Mouse (Mus musculus): ENCODE data around the gene Mindy4b-ps. TPM values are rescaled to one million over a fixed set of nuclear protein-coding genes. Genes with fewer than 3 reads are reported as not detected.

Gene Mindy4b-ps
- total RNA-seq, 2 experiments from 2014 or later, result 0.69 to 0.73 TPM

DNA sequence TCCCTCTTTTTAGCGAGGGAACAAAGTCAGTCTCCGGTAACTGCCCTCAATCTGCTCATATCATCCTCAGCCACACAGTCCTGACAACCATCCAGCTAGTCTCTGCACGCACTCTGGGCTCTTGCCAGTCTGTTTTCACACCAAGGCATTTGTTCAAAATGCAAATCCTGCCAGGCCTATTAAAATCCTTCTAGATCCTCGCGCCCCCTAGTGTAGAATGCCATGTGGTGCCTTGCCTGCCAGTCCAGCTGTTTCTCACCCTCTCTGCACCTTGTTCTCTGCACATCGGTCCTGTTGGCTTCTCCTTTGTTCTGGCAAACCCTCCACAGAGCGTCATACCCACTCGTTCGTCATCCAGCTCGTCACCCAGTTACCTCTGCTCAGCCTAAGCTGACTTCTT is 36.2 kb downstream of the Mindy4b-ps start:
- peak; percentile 75 to 81 for DNase-seq (ENCODE audit: low spot score in 2 of 2)

GRCm38 (mm10) chr3:58784219-58785092 is 37.7 kb downstream of the Mindy4b-ps start:
- peak in 1 of 2 experiments; percentile 20 for DNase-seq (ENCODE audit: low spot score in 2 of 2)

GRCm38 (mm10) chr3:58783602-58784218 is 38.4 kb downstream of the Mindy4b-ps start:
- no peak for DNase-seq (ENCODE audit: low spot score in 2 of 2)

GRCm38 (mm10) chr3:58756429-58756828 is 65.7 kb downstream of the Mindy4b-ps start:
- no peak for DNase-seq (ENCODE audit: low spot score in 2 of 2)

GRCm38 (mm10) chr3:58755769-58756168 is 66.3 kb downstream of the Mindy4b-ps start:
- DNase-seq (ENCODE audit: low spot score in 2 of 2), result no peak

DNA sequence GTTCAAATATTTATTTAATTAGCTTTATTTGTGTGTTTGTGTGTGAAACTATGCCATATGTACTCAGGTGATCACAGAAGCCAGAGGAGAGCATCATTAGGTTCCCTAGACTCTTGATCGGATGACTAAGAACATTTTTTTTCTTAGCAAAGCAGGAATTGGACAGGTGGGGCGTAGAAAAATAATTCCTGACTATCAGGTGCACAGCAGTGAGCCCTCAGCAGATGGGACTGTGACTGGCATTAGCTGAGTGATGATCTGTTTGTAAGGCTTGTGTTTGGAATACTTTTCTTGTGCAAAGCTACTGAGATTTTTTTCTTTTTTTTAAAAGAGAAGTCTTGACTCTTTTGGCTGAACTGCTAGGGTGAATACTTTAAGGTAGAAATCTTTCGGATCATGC is 67.8 kb downstream of the Mindy4b-ps start:
- DNase-seq (ENCODE audit: low spot score in 2 of 2), result no peak

DNA sequence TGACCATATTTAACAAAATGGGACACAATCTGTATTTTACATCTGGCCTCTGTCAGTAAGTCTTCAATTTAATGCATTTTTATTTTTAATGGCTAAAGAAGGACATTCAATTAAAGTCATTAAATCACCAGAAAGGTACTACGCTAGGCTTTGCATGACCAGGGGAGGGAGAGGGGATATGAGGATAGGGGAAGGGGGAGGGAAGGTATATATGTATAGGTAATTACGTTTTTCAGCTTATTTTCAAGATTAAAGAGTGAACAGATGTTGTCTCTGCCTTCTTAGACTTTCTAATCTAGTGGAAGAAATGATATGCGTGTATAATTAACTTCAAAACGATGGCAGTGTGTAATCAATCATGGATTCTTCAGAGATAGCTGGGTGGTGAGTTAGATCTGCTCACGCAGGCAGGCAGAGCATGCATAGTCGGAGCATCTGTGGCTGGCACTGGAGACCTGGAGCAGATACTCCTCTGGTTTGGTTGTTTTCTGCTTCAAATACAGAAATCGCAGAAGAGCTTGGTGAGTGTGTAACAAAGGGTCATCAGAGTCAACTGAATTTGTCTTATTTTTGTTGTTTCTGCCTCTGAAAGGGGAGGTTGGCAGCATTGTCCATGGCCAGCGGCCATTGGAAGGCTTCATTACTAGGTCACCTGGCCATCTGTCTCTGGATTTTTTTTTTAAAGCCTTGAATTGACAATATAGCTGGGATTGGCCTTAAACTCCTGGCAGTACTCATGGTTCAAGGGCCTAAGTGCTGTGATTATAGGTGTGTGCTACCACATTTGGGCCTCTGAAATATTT is 70.1 kb downstream of the Mindy4b-ps start:
- no peak for DNase-seq (ENCODE audit: low spot score in 2 of 2)

DNA sequence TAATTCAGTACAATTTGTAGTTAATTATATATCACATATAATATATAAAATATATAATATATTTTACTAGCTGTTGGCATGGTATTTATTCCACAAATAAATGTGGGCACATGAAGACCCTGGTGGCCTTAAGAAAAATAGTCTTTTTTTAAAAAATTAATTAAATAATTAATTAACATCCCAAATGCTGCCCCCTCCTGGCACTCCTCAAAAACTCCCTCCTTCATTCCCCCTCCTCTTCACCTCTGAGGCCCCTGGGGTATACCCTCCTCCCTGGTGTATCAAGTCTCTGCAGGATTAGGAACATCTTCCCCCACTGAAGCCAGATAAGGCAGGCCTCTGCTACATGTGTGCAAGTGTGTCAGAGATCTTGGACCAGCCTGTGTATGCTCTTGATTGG is 73.4 kb downstream of the Mindy4b-ps start:
- no peak for DNase-seq (ENCODE audit: low spot score in 2 of 2)

DNA sequence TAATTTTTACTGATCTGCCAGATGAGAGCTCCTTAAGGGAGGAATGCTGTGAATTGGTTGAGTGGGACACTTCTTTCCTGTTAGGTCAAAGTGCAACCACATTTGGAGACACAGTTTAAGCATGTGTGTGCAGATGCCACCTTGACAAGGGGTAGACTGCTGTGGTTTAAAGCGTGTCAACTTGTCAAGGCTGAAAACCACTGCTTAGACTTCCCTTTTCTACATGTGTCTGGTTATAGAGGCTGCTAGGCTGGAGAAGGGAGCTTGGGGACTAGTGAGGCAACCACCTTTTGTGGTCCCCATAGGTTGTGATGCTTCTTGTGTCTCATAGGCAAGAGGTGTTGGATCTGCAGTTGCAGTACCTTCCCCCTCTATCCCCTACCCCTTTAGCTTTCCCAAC is 74.2 kb downstream of the Mindy4b-ps start:
- no peak for DNase-seq (ENCODE audit: low spot score in 2 of 2)

GRCm38 (mm10) chr3:58739536-58739935 is 82.6 kb downstream of the Mindy4b-ps start:
- no peak for DNase-seq (ENCODE audit: low spot score in 2 of 2)

Other genes with a start within 250 kb of the Mindy4b-ps start
- 100 to 1,000 TPM; 168 to 170 TPM for gene Selenot, start 245.7 kb downstream of the Mindy4b-ps start, total RNA-seq (2021)
- gene Erich6, start 185.1 kb downstream of the Mindy4b-ps start, total RNA-seq (2021), result 1 to 10 TPM in 1 of 2 experiments, under 1 TPM in 1; 0.94 to 1.1 TPM
- 10 to 100 TPM; 17.0 to 19.4 TPM for gene Siah2, start 129.9 kb downstream of the Mindy4b-ps start, total RNA-seq (2021)
- gene Clrn1, start 63.0 kb upstream of the Mindy4b-ps start, total RNA-seq (2021), result 1 to 10 TPM; 4.0 to 4.1 TPM
- gene Med12l, start 183.5 kb upstream of the Mindy4b-ps start, total RNA-seq (2021), result 10 to 100 TPM; 32.7 to 36.9 TPM

Measured in layer of hippocampus, postnatal 10 days (tissue).